Mouse (Mus musculus): ENCODE measurements at regions not wholly inside any gene's neighbourhood (a gene's known extent, or its start where the extent isn't known, plus 50 kb on each side); places are given as distances from the start of the nearest gene placed in this dataset.

DNA sequence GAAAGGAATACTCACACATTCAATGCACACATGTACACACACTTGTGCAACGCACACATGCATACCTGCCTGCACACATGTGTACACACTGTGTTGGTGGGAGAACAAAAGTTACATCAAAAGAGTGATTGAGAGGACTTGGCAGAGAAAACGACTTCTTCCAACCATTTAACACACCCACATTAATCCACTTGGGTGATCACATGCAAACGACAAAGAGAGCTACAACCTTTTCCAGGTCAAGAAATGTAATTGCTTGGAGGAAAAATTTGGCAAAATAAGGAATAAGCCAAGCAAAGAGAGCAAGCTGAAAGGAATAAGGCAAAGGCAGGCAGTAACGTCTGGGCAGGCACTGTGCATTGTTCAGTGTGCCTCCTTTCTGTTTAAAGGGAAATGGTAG lies 67.3 kb downstream of the C1d start:
- DNase-seq: no peak

DNA sequence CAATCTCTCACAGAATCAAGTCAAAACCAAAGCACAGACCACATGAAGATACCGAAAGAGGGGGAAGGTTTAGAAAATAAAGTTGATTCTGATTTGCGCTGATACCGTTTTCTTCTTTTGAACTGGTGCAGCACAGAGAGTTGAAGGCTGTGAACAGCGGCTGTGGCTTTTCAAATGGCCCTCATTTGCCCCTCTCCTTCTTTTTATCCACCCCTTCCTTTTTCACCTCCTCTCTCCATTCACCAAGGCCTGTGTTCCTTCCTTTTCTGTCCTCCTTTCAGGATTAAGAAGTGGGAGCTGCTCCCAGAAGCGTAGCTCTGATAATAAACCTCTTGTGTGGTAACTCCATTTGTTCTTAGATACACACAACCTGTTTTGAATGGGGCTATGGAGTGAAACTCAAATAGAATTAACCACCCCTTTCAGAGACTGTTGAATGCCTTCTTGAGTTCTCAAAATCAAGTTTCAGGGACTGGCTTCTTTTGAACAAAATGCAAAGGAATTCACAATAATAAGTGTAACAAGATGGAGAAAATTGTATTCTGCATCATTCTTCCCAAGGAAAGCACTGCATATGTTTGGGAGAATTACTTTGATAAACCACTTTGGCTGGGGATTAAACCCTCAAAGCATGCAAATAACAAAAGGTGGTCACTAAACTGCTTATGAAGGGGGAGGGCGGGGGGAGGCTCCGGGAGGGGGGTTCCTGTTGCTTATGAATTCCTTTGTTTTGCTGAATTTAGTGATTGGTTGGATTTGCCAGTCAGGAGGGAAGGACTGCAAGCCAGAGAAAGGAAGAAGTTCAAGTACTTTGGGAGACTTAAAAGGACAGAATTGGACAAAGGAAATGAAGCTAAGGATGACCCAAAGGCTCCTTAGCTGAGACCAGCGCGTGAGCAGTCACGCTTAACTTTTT lies 68.6 kb downstream of the C1d start:
- no peak for DNase-seq

DNA sequence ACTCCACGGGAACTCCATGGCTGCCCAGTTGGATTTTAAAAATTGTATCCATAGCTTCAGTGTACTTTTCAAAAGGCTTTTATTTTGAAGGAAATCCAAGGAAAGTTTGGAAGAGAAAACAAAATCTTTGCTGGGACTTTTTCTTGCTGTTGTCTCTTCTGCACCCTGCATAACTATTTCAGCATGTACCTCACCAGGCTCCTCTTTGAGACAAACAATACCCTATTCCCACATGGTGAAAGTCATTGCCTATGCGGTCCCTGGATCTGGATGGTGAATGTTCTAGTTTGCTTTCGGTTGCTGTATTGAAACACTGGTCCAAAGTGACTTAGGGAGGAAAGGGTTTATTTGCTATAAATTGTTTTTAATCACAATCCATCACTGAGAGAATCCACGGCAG lies 69.3 kb downstream of the C1d start:
- no peak for DNase-seq

DNA sequence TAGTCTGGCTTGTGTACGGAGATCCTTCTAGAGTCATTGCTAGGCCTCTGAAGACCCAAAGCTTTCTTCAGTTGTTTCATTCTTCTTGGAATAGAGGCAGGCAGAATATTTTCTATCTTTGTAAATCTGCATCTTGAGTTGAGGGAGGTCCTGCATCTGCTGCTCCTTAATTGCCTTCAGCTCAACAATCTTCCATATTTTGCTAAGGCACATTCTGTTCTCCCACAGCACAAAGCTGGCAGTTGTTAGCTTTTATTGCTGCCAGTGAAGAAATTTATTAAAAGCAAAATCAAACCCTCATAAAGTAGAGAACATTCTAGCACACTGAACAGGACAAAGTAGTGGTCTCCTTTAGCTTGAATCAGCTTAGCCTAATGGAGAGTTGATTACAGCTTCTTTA lies 94.1 kb downstream of the C1d start:
- no peak for DNase-seq

DNA sequence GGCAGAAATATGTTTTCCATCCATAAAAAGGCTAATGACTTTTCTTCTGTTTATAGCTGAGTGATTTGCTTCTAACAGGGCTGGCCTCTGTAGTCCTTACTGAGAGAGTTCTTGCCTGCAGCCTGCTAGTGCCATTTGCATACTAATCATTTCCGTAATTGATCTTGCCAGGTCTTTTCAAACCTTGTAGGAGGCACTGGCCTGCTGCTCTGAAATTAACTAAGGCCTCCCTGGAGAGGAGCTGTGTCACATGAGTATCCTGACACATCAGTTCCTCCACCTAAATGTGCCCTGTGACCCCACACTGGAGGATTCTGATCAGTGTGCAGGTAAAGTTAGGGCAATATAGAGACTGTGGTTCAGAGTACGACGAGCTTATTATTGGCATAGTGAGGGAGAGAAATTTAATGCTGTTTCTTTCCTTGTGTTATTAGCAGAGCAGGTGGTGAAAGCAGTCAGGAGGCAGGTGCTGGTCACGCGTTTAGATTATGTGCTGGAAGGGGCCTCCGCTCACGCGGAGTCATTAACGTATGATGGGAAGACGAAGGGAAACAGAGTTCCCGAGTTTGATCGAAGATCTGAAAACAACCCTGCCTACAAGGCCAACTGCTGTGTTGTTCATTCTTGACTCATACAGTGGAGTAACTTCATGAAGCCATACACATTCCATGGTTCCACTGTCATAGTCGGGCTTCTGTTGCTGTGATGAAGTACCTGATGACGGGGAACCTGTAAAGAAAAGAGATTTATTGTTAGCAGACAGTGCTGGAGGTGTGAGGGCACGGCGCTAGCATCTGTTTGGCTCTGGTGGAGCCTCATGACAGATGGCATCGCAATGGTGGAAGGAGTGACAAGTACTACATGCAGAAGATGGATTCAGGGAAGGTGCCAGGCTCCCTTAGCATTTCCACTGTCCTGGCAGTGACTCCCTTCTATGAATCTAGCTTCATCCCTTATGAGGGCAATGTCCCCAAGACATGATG lies 95.1 kb downstream of the C1d start:
- DNase-seq: no peak

DNA sequence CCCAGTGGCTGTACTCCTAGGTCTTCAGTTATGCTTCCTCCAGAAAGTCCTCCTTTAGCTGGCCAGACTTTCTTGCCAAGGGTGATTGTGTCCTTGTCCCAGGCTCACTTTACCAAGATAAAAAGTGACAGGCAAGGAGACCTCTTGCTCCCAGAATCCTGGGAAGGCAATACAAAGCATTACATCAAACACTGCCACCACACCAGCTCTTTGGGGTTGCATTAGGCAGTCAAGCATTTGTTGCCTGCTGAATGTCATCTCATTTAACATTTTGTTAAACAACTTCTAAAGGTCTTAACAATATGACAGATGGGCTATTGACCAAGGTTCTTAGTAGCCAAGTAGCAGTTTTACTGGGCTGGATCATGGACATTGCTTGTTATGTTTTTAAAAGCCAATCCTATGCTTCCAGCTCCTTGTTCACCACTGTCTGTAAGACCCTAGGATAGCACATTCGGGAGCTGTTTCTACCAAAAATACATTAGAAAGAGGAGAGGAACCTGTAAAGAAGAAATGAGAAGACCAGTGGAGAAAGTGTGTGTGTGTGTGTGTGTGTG lies 102.4 kb downstream of the C1d start:
- DNase-seq: no peak

DNA sequence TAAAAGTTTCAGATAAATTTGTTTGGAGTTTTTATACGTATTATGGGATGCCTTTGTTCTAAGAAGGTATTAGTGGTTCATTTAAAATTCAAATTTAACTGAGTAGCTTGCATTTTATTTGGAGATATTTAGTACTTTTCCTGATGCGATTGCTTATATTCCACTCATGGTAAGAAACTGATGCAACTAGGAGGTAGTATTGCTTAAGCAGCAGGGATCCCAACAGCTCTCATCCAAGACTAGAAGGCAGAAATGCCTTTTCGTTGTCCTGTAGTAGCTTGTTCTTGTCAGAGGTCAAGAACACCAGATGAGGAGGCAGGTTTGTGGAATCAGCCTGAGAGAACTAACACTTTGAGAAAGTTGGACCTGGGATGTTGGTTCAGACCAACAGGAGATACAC lies 120.5 kb downstream of the C1d start:
- no peak for DNase-seq

DNA sequence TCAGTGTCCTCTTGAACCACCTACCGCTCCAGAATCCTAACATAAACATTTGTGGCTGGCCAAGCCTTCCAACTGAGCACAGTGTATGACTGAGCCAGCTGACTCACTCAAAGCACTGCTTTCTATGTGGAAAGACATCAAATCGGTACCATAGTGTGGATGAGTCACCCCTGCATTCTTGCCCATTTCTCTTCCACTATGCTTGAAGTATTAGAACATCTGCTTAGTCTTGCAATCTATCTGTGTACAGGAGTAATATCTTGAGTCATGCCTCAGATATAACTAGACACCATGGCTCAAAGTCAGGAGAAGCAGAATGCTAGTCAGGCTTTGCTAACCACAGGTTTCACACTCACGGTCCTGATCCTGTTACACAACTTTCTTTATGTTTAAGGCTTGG lies 129.4 kb downstream of the C1d start:
- DNase-seq: no peak

DNA sequence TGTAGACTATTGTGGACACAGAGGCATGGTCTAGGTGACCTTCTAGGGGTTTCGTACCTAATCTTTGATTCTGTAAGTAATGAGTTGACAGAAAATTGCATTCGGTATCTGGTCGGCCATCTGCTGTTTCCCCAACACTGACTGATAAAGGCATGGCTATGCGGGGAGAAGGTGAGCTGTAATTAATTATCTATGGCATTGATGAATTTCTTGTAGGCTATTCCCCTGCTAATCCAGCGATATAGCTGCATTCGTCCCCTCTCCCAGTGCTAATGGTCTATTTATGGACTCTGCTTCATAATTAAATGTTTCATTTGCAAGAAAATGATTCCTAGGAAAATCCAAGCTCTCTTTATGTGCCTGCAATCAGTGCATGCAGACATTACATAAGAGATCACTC lies 136.5 kb downstream of the C1d start:
- no peak for DNase-seq

DNA sequence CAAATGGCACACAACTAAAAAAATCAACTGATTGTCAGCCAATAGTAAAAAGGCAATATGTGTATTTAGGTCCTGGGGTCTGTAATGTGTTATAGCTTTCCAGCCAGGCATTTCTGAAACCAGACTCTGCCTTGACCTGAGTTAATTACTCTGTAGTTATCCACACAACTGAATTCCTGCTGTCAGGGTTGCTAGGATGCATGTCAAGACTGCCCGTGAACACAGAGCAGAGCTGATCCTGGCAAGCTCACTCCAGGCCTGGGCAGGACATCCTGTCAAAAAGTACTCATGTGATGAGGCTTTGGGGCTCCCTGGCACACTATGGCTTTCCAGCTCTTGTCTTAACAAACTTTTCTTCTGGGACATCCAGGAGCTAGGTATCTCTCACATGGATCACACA lies 157.2 kb downstream of the C1d start:
- peak; percentile 22 for DNase-seq

DNA sequence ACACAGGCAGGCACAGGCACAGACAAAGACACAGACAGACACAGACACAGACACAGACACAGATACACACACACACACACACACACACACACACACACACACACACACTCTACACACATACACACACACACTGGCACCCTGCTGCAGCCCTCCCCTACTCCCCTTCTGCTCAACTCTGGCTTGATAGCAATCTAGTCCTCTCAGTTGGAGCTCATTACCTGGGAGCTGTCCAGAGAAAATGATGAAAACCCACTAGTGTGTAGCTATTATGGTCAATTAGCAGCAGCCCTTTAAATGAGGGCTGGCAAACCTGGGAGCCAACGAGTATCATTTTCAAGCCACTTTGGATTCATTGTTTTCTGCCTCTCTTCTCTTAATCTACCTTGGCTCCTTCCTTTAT lies 157.8 kb downstream of the C1d start:
- no peak for DNase-seq

DNA sequence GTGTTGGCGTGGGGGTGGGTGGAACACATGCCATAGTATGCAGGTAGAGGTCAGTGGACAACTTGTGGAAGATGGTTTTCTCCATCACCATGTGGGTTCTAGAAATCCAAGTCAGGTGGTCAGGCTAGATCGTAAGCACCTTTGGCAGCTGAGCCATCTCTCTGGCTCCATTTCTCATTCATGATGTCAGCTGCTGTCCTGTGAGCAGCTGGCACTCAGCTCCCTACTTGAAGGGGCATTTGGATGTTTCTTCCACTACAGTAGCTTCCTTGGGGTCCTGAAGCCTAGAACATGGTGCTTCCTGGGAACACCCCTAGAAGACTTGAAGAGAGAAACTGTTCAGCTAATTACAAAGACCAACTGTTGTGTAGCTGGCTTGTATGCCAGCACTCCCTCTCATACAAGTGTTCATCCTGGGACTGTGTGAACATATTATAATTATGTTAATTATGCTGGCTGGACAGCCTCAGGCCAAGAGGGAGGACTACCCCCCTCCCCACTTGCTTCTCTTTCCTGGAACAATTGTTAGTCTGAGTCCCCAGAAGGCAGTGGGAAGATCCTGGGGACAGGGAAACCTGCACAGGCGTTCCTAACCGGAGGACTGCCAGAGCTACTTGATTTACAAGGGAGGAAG lies 160.4 kb downstream of the C1d start:
- DNase-seq: no peak

DNA sequence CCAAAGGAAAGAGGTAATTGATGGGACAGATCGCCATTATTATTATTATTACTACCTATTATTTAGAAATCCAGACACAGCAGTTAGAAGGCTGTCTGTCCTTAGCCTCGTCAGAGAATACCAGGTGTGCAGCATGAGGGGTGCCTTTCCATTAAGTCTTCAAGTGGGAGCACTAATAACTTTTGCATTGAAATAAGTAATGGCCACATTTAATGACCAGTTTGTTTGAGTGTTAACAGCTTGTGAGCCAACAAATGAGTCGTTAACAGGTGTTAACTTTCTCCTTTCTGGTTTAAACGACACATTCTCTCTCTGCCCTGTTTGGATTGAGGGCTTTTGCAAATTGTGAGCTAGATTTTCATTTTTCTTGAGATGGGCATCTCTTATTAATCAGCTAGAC lies 184.8 kb downstream of the C1d start:
- DNase-seq: no peak

DNA sequence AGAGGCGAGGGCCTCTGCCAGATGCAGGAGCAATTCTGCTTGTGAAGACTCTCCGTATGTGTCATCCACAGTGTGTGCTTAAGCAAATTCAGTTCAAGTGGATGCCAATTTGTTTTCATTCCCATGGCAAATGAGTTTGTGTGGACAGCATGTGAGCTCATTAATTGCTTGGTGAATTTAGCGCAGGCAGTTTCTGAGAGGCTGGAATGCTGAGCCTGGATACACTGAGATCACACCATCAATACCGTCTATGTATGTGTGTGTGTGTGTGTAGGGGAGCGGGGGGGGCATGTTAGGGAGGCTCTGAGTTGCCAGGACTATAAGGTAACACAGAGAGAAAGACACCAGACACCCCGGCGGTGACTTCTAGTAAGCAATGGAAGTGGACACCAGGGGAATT lies 191.9 kb downstream of the C1d start:
- no peak for DNase-seq

DNA sequence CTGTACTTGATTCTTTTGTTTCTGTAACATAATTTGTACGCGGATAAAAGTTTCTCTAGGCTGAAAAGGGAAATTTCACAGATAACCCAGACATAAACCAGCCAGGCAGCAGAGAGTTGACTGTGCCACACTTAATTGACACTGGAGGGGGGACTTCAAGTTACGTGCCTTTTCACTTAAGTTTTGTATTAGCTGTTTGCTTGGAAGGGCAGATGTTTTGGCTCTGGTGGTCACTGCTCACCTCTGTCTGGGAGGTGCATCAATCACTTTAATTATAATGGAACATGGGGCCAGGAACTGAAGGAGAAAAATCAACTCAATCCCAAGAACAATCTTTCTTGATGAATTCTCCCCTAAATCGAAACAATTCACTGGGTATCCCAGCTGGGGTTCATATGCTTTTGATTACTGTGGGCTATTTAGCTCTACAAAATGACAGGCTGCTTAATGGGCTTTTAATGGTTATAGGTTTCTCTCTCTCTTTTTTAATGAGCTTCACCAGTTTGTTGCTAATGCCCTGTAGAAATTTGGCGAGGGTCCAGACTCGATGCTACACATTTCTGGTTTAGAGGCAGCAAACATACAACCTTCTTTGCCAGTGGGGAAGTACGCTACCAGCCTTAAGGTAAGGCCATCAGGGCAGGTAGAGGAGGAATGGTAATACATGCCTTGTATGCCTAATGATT lies 193.1 kb downstream of the C1d start:
- DNase-seq: no peak

DNA sequence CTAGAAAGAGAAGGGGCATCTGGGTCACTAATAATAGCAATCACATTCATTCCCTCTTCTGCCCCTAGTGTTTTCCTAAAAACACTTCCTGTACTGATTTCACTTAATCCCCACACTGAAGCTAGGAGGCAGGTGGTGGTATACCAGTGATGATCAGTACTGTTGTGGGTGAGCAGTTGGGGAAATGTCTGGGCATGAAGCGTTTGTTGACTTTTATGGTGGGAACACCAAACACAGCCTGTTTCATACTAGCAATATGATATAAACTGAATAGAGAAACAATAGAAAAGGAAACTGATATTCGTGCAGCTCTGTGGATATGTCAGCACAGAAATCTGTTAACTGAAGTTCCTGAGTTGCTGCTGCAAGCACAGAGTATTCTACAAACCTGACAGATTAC lies 194.1 kb downstream of the C1d start:
- DNase-seq: no peak

DNA sequence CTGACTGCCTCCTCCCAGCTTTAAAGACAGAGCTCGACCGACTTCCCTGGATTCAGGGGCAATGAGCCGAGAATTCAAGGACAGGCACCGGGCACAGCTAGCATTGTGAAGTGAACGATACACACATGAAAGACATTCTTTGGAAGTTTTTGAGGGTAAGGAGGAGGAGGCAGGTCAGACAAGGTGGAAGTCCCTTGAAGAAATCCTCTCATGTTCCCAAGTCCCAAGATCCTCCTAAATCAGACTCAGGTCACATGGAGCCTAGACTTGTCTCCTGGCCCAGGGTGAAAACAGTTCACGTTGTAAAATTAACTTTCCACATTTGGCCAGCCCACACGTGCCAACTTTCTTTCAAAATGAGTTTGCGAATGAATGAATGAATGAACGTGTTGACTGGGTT lies 196.2 kb downstream of the C1d start:
- no peak for DNase-seq

DNA sequence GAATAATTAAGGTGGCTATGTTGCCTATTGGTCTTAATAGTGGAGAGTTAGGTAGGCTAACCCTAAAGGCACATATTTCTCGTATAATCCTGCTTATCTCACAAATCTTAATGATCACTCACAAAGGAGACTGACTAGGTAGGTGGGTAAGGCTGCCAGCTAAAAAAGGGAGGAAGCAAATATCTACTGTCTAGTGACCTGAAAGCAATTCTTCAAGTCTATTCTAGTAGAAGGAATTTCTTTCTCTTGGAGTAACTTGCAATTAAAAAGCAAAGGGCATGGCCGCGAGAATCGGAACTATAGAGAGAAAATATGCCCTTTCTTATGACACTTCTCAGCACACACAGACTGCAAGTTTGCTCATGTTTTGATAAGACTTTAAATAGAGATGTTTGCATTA lies 201.6 kb downstream of the C1d start:
- no peak for DNase-seq

DNA sequence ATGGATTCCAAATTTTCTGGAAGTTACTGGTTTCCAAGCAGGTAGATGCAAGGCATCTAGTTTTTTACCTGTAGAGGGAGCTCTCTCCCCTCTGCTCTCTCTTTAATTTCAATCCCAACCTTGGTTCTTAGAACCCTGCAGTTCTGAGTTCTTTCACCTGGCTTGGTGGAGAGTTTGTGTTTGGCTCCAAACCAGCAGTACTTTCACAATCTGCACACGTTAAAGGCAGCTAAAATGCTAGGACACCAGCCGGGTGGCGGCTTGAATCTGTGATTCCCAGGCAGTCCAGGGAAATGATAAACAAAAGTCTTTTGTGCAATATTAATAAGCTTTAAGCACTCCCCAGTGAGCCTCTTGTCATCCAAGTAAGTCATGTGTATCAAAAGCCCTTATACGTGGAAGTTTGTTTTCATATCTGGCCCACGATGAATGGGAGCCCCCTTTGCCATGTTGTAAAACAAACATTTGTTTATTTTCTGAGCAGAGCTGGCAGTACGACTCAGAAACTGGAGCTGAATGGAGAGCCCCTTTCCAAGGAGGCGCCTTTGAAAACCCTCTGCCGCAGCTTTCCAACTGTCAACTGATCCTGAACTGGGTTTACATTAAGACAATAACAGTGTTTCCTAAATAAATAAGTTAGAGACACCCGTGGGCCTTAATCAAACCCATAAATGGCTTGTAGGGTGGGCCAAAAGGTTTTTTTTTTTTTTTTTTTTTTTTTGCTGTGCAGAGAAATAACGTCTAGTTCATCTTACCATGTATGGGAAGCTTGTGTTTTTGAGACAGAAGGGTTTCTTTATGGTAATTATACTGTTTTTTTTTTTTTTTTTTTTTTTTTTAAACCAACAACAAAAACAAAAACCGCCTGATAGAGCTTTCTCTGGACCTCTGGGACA lies 202.9 kb downstream of the C1d start:
- DNase-seq: peak; percentile 20

DNA sequence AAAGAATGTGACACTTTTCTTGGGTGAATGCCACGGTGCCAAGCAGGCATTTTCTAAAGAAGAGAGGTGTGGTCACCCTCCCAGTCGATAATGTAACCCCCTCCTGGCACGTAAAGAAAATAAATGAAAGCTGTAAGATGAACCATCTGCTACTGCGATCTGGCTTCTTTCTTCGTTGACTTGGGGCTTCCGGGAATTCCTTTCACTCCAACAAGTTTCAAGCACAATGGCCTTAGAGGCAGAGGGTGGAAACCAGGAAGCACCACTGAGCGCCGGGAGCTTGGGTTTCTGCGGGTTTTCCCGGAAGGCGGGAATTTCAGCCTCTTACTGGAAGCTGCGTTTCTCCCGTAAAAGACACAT lies 203.5 kb downstream of the C1d start:
- DNase-seq: peak; percentile 52

DNA sequence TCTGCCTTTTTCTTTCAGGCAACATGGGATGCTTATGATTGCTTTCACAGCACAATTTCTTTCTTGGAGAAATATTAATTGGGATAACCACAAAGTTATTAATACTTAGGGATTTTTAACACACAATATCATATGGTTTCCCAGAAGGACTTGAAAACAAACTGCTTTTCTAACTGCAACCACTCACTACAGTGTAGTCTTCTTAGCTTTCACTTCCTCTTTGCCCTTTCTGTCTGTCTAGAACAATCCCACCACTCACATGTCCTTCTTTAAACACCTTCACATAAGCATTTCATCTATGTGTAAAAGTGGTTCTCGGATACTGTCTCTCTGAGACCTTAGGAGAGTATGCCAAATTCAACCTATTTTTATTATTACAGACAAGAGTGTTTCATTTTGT lies 204.3 kb downstream of the C1d start:
- DNase-seq: no peak
